Mouse (Mus musculus): Measurements from ENCODE around the gene 2410015M20Rik. TPM values are rescaled to one million over a fixed set of nuclear protein-coding genes. Genes with fewer than 3 reads are reported as not detected.
A peak's percentile ranks its signal among the peaks of the same experiment; 100 is the strongest.

The 2410015M20Rik gene
- total and polyA plus RNA-seq, 3 experiments: 274 to 334 TPM; not detected in 1

- Histone ChIP-seq H3K4me1 (ENCODE audit: control insufficient read depth in 1 of 2, insufficient read depth in 2 of 2, low read length in 2 of 2) (no peaks in the 10 kb centered on the region), H3K79me2 (ENCODE audit: control insufficient read depth, insufficient read depth, low read length, poor library complexity) (peaks cover 2% of the 10 kb centered on the region; the same call in 1 of the 2 replicates), H3K36me3 (ENCODE audit: control insufficient read depth in 1 of 2, insufficient read depth in 2 of 2, low read length in 2 of 2) (peaks cover 0 to 27% of the 10 kb centered on the region in 2 experiments; a peak in 2 of 4 replicates), H3K27ac (ENCODE audit: control insufficient read depth, low read depth, low read length) (no peak overlapping the region), H3K27me3 (ENCODE audit: control insufficient read depth in 1 of 2, insufficient read depth in 2 of 2, low read length in 2 of 2) (no peaks in the 10 kb centered on the region), H3K9me3 (replicated peaks; ENCODE audit: insufficient read depth, low read length) (no peaks in the 10 kb centered on the region), H3K4me3 (ENCODE audit: control insufficient read depth in 1 of 2, insufficient read depth in 1 of 2, low read depth in 2 of 2, low read length in 2 of 2) (no peak overlapping the region), H3K9ac (ENCODE audit: control insufficient read depth, low read depth, low read length, poor library complexity, severe bottlenecking) (no peak overlapping the region)
- peak in 1 of 2 experiments; percentile 30; a peak in 1 of 4 replicates for TF ChIP-seq POLR2A (IDR thresholded peaks at IDR 0.05; ENCODE audit: control insufficient read depth in 1 of 2, insufficient read depth in 1 of 2, low read depth in 1 of 2, low read length in 2 of 2, poor library complexity in 1 of 2)
- no peak for TF ChIP-seq ZMIZ1 (IDR thresholded peaks at IDR 0.05; ENCODE audit: low read depth, low read length)
- DNase-seq (ENCODE audit: low read depth, low spot score): no peak
Observed at GRCm38 (mm10) chr17:56572939-56573338, 36.6 kb downstream of the 2410015M20Rik start.

DNA sequence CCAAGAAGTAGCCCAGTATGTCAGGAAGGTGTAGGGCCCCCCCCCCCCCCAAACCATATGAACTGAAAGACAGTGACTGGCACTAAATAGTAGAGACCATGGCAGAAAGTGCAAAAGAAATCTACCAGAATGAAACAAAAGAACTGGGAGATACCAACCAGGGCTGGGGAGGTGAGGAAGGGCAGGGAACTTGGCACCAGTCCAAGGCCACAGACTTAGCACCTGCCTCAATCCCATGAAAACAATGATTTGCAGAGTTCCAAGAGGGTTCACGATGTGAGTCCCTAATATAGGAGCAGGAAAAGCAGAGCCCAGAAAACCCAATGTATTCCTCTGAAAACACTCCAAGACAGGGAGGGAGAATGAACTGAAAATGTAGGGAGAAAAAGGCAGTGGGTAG, 37.4 kb downstream of the 2410015M20Rik start:
- Histone ChIP-seq H3K9ac (ENCODE audit: control insufficient read depth, low read depth, low read length, poor library complexity, severe bottlenecking) (no peak overlapping the region), H3K27ac (ENCODE audit: control insufficient read depth, low read depth, low read length) (no peak overlapping the region), H3K36me3 (ENCODE audit: control insufficient read depth in 1 of 2, insufficient read depth in 2 of 2, low read length in 2 of 2) (peaks cover 0 to 20% of the 10 kb centered on the region in 2 experiments; a peak in 2 of 4 replicates), H3K27me3 (ENCODE audit: control insufficient read depth in 1 of 2, insufficient read depth in 2 of 2, low read length in 2 of 2) (no peaks in the 10 kb centered on the region), H3K4me1 (ENCODE audit: control insufficient read depth in 1 of 2, insufficient read depth in 2 of 2, low read length in 2 of 2) (no peaks in the 10 kb centered on the region), H3K4me3 (ENCODE audit: control insufficient read depth in 1 of 2, insufficient read depth in 1 of 2, low read depth in 2 of 2, low read length in 2 of 2) (no peak overlapping the region), H3K9me3 (replicated peaks; ENCODE audit: insufficient read depth, low read length) (no peaks in the 10 kb centered on the region), H3K79me2 (ENCODE audit: control insufficient read depth, insufficient read depth, low read length, poor library complexity) (peaks cover 2% of the 10 kb centered on the region; the same call in 1 of the 2 replicates)
- no peak for DNase-seq (ENCODE audit: low read depth, low spot score)
- TF ChIP-seq TCF12 (IDR thresholded peaks at IDR 0.05; ENCODE audit: low read depth, low read length) (no peak), ETS1 (IDR thresholded peaks at IDR 0.05; ENCODE audit: low read depth, low read length) (no peak), USF1 (IDR thresholded peaks at IDR 0.05; ENCODE audit: low read depth, low read length) (no peak), TAL1 (IDR thresholded peaks at IDR 0.05; ENCODE audit: low read length) (no peak), ZNF384 (IDR thresholded peaks at IDR 0.05; ENCODE audit: low read depth, low read length) (no peak), KAT2A (conservative IDR thresholded peaks at IDR 0.05; ENCODE audit: low read depth, low read length) (no peak), NRF1 (IDR thresholded peaks at IDR 0.05; ENCODE audit: insufficient read depth, low read depth, low read length, poor library complexity, severe bottlenecking) (no peak), POLR2AphosphoS5 (IDR thresholded peaks at IDR 0.05; ENCODE audit: borderline replicate concordance, low read depth, low read length) (no peak), GABPA (IDR thresholded peaks at IDR 0.05; ENCODE audit: low read depth, low read length) (no peak), USF2 (IDR thresholded peaks at IDR 0.05; ENCODE audit: borderline replicate concordance in 1 of 2, insufficient read depth in 1 of 2, low read depth in 1 of 2, low read length in 2 of 2) (no peak), CHD1 (IDR thresholded peaks at IDR 0.05; ENCODE audit: low read depth, low read length) (no peak)

- H3K9me3 ChIP-seq (replicated peaks; ENCODE audit: insufficient read depth, low read length): no peaks in the 10 kb centered on the region
- no peak overlapping the region for H3K27ac ChIP-seq (ENCODE audit: control insufficient read depth, low read depth, low read length)
- no peak for DNase-seq (ENCODE audit: low read depth, low spot score)
- H3K27me3 ChIP-seq (ENCODE audit: control insufficient read depth in 1 of 2, insufficient read depth in 2 of 2, low read length in 2 of 2): no peaks in the 10 kb centered on the region
- no peak overlapping the region for H3K4me3 ChIP-seq (ENCODE audit: control insufficient read depth in 1 of 2, insufficient read depth in 1 of 2, low read depth in 2 of 2, low read length in 2 of 2)
- no peak overlapping the region for H3K9ac ChIP-seq (ENCODE audit: control insufficient read depth, low read depth, low read length, poor library complexity, severe bottlenecking)
- H3K4me1 ChIP-seq (ENCODE audit: control insufficient read depth in 1 of 2, insufficient read depth in 2 of 2, low read length in 2 of 2): no peaks in the 10 kb centered on the region
- no peak for TF ChIP-seq NRF1 (IDR thresholded peaks at IDR 0.05; ENCODE audit: insufficient read depth, low read depth, low read length, poor library complexity, severe bottlenecking)
- TF ChIP-seq TBP (IDR thresholded peaks at IDR 0.05; ENCODE audit: low read depth, low read length): no peak
- TF ChIP-seq CHD2 (IDR thresholded peaks at IDR 0.05; ENCODE audit: low read length): no peak
- no peak for TF ChIP-seq MYC (IDR thresholded peaks at IDR 0.05; ENCODE audit: low read depth, low read length)
- no peak for TF ChIP-seq GABPA (IDR thresholded peaks at IDR 0.05; ENCODE audit: low read depth, low read length)
- TF ChIP-seq NELFE (IDR thresholded peaks at IDR 0.05; ENCODE audit: low read depth, low read length): no peak
- TF ChIP-seq ZC3H11A (IDR thresholded peaks at IDR 0.05; ENCODE audit: low read depth, low read length): no peak
- H3K36me3 ChIP-seq (ENCODE audit: control insufficient read depth in 1 of 2, insufficient read depth in 2 of 2, low read length in 2 of 2): peaks cover 0 to 20% of the 10 kb centered on the region in 2 experiments; a peak in 2 of 4 replicates
- peaks cover 2% of the 10 kb centered on the region; the same call in 1 of the 2 replicates for H3K79me2 ChIP-seq (ENCODE audit: control insufficient read depth, insufficient read depth, low read length, poor library complexity)
Observed at GRCm38 (mm10) chr17:56570287-56570686, 39.3 kb downstream of the 2410015M20Rik start.

Measured in MEL (cell line).